In the genomic region with DNA sequence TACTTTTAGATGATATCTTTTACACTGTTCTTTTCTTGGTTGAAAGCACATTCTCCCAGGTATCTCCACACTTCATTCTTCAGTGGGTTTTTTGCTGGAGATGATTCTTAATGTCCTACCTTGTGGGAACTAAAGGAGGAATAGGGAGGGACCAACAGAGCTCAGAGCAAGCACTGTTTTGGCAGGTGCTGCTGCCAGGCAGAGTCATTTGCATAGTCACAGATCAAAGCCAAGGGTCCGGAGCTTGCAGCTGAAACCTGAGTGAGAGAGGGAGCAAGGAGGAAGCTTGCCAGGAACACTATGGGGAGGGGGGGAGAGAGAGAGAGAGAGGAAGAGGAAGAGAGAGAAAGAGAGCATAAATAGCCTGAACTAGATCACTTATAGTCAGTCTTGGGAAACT, we compare ENCODE assay signal across 22 mouse cellular contexts. TPM values are rescaled to one million over a fixed set of nuclear protein-coding genes. Genes with fewer than 3 reads are reported as not detected.
"Had no signal": no experiment of that assay in that cellular context is flagged by ENCODE, and none has a peak within 500 bp of the region (broad histone marks: within the 10 kb centered on the region; RNA-seq: fewer than 3 reads in every experiment).

No protein-coding gene starts in this region.

- H3K4me2 ChIP-seq: liver, embryonic 11.5 days; lung, embryonic 14.5 days; neural tube, embryonic 15.5 days had no signal

- DNase-seq: lung, embryonic 14.5 days; lung, postnatal 10 days; lung, postnatal 4 days; midbrain, embryonic 14.5 days; right cerebral cortex, adult 18-20 months; right cerebral cortex, postnatal 25 days; thymus, postnatal 4 days had no signal

- H3K9me3 ChIP-seq: limb, embryonic 10.5 days; midbrain, embryonic 10.5 days; neural tube, embryonic 15.5 days had no signal

- H3K4me1 ChIP-seq: limb, embryonic 10.5 days; midbrain, embryonic 10.5 days; neural tube, embryonic 15.5 days had no signal

- H3K9ac ChIP-seq: lung, embryonic 14.5 days; neural tube, embryonic 15.5 days had no signal

- H3K27ac ChIP-seq: left cerebral cortex, adult 2 months; limb, embryonic 10.5 days; midbrain, embryonic 10.5 days; neural tube, embryonic 15.5 days; stomach, postnatal 0 days had no signal

- ATAC-seq: intestine, postnatal 0 days had no signal

- H3K27me3 ChIP-seq: neural tube, embryonic 15.5 days had no signal

- H3K36me3 ChIP-seq: limb, embryonic 10.5 days; midbrain, embryonic 10.5 days; neural tube, embryonic 15.5 days had no signal

- H3K4me3 ChIP-seq: left cerebral cortex, adult 2 months; limb, embryonic 10.5 days; midbrain, embryonic 10.5 days; myocyte; neural tube, embryonic 15.5 days had no signal

RNA-seq across cellular contexts. Expression of a gene that starts 12.9 kb away (rescaled TPM):
- total RNA-seq: layer of hippocampus, postnatal 25 days; left cerebral cortex, adult 2 months; left cerebral cortex, postnatal 14 days; megakaryocyte, adult 5-6 weeks had no signal
- polyA plus RNA-seq: intestine, postnatal 0 days; limb, embryonic 10.5 days; limb, embryonic 14.5 days; liver, embryonic 11.5 days; liver, embryonic 16.5 days; lung, embryonic 14.5 days; midbrain, embryonic 10.5 days; midbrain, embryonic 14.5 days; myocyte; neural tube, embryonic 11.5 days; neural tube, embryonic 15.5 days; small intestine, adult 2 months; stomach, postnatal 0 days had no signal

RNA-seq across cellular contexts. Expression of a gene that starts 34.5 kb away (rescaled TPM):
- total RNA-seq: megakaryocyte, adult 5-6 weeks had no signal
- polyA plus RNA-seq: limb, embryonic 10.5 days; stomach, postnatal 0 days had no signal
